Mouse (Mus musculus): Measurements from ENCODE around the gene Gm20388.
A peak's percentile ranks its signal among the peaks of the same experiment; 100 is the strongest.
"Not testable (repeated sequence)": the region's sequence is repeated elsewhere in the genome, so short reads cannot be mapped to it uniquely, and the experiment has no call there.

The Gm20388 gene

DNA sequence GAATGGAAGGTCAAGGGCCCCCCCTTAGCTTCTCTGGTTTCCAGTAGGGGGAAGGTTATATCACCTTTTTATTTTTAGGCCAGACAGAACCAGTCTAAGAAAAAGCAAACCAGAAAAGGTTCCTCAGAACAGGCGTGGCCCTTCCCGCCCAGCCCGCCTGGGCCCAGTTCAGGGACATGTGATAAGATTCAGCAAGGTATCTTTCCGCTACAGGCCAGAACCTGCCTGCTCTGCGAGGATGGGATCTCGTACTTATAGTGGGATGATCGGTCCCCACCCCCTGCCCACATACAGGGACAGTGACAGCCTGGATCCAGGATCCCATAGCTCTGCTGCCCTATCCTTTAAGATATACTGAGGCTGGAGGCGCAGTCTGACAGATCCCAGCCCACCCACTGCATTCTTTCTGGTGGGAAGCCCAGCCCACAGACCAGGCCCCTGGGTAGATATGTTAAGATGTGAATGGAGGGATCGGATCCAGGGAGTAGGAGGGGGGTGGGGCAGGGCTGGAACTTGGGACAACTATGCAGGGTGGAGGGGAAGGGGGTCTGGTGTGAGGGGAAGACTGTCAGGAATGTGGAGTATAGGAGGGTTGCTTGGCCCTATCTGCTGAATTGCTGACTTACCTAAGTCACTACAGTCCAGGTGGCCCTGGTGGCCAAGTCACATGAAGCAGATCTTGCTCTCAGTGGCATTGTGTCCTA, 3245.6 kb downstream of the Gm20388 start:
- no peak for DNase-seq

DNA sequence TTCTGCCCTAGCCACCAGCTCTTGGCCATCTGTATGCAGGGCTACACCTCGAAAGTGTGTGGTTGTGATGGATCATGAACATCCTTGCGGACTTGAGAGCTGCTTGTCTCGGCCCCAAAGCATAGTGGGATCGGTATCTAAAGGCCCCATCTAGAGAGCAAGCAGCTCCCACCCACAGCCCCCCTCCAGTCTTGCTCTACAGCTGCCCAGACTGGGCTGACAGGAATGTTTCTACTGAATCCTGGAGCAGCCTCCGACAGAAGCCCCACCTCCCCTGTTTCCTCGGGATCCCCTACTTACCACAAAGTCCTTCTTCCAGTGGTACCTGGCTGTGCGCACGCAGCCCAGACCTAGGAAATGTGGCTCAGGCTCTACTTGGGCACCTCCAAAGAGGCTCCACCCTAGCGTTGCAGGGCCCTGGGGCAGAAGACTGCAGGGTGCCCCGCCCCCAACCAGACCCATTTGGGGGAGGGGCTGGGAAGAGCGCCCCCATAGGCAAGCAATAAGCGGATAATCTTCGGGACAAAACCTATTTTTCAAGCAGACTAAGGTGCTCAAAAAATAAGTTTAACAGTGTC, 3247.3 kb downstream of the Gm20388 start, which contains the start of gene Sult5a1:
Gene Sult5a1 (minus strand): TSS at position 428 of the 578 bp plus-strand sequence.
- DNase-seq = peak; percentile 40

DNA sequence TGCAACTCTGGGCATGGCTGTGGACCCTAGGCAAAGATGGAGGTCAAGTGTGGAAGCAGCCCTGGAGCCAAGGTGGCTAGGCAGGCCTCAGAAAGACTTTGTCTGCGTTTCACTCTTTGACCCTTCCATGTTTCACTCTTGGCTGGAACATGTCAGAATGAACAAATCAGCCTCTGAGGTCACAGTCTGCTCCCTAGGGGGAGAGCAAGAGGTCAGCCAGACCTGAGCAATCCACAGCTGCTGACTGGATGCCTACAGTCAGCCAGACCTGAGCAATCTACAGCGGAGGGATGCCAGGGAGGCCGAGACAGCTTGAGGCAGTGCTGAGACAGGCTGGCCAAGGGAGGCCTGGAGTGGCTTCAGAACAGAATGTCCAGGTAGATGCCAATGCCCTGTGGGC, 3270.8 kb downstream of the Gm20388 start:
- DNase-seq = peak; percentile 42

DNA sequence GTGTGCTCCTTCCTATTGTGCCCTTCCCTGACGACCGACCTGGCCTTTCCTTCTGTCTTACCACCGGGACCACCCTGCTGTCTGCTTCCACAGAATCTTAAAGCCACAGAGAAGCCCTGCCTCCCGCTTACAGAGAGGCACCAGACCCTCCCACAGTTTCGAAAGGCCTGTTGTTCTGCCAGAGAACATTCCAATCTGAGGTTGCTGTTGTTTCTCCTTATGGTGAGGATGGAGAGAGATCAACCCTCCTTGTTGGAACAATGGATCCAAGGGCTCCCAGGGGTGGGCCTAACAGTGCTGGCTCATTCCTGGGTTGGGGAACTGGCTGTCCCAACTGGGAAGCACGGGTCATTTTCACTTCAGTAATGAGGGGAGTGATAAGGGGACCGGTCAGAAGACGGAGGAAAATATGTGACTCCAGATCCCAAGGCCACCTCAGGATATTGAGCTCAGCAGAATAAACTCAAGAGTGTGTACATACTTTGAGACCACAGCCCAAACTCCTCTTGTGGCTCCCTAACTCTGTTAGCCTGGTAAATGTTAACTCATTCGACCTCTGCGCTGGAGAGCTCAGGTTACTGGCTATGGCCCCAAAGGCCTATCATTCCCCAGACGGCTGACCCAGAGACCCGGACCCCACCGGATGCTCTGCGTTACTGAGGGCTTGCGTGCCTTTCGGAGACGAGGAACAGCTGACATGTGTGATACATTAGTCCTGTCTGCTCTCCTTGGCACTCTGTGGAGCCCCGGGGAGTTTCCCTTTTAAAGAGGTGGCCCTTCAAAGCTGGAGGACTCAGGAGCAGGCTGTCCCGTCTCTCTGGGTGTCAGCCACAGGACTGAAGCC, 3275.1 kb downstream of the Gm20388 start, which contains the start of gene Dpep1:
Gene Dpep1 (plus strand): TSS at position 677 of the 844 bp plus-strand sequence.
- DNase-seq = peak; percentile 76

DNA sequence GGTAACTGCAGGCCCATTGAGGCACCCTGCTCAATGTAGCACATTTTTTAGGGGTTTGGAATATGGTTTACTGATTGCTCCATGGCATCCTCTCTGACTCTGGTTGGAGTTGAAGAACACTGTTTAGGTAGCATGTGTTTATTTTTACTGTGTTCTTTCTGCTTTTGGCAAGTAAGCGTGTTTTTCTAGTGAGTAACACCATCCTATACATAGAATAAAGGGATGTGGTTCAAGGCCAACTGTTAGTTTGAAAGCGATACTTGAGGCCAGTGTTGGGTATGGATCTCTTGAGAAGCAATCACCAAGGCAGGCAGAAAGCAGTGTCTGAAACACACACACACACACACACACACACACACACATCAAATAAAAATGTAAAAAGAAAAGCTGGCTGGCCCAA, 3277.4 kb downstream of the Gm20388 start:
- no peak for DNase-seq

DNA sequence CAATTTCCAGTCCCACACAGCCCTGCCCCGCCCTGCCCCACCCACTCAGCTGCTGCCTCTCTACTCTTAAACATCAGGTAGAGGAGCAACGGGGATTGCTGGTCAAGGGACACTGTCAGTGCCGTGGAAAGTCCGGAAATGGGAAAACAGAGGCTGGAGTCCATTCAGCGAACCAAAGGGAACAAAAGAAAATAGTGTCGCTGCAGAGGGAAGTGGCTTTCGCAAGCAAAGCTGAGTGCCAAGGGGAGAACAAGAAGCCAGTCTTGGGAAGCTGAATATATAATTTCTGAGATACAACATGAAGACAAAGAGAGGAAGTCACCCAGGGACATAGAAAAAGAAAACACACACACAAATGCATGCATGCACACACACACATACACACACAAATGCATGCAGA, 3278.2 kb downstream of the Gm20388 start:
- DNase-seq = peak; percentile 31

DNA sequence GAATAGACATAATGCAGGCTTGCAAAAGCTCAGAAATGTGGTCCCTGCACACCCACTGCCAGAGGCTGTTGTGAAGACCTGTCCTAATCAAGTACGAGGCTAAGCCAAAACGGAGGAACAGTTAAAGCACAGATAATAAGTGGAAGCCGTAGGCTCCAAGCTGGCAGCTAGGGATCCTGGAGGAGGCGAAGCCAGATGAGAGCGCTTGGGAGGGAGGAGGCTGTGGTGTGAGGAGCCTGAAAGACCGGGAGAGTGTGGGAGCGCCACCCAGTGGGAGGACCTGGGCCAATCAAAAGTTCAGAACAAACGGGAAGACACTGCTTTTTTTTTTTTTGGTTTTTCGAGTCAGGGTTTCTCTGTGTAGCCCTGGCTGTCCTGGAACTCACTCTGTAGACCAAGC, 3280.0 kb downstream of the Gm20388 start:
- DNase-seq = peak; percentile 91

DNA sequence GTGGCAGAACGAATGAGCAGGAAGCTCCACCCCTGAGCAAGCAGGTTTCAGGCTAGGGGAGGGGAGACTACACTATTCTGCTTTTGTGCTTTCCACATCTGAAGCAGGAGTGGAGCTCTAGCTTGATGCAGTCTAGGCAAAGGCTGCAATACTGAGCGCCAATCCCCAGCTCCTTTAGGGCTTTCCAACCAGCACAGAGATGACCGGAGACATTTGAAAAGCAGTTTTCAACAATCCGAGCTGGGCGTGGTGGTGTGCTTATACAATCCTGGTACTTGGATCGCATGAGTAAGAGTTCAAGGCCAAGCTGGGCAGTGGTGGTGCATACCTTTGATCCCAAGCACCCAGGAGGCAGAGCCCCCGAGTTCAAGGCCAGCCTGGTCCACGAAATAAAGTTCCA, 3281.3 kb downstream of the Gm20388 start:
- DNase-seq = no peak

DNA sequence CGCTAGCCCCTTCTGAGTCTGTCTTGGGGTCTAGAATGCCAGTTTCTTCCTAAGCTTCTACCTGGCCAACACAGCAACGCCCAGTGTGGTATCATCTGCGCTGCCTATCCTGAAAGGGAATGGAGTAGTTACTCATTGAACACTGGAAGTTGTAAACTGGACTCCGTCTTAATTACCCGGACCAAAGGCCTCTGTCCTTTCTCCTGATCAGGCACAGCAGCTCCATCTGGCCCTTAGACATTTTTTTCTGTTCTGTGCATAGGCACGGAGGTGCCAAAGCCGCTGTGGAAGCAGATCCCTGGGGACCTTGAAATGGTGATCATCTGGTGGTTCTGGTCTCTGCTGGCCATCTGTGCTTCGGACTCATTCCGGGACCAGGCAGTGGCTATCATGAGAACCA, 3283.1 kb downstream of the Gm20388 start:
- no peak for DNase-seq

DNA sequence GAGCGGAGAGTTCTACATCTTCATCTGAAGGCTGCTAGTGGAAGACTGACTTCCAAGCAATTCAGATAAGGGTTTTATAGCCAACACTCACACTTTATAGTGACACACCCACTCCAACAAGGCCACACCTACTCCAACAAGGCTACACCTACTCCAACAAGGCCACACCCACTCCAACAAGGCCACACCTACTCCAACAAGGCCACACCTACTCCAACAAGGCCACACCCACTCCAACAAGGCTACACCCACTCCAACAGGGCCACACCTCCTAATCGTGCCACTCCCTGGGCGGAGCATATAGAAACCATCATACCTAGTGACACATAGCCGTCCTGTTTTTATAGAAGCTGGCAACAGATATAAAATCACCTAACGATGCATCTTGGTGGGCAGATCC, 3286.4 kb downstream of the Gm20388 start:
- DNase-seq = not testable (repeated sequence)

DNA sequence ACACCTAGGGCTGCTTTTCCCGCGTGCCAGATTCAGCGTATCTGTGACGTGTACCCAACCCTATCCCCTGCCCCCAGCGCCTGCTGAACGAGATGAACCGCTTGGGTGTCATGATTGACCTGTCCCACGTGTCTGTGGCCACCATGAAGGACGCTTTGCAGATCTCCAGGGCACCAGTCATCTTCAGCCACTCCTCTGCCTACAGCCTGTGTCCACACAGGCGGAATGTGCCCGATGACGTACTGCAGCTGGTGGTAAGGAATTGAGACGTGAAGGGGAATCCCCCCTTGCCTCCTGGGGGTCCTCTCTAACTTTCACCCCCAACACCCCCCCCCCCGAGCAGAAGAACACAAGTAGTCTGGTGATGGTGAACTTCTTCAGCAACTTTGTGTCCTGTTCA, 3289.2 kb downstream of the Gm20388 start:
- DNase-seq = peak; percentile 26

DNA sequence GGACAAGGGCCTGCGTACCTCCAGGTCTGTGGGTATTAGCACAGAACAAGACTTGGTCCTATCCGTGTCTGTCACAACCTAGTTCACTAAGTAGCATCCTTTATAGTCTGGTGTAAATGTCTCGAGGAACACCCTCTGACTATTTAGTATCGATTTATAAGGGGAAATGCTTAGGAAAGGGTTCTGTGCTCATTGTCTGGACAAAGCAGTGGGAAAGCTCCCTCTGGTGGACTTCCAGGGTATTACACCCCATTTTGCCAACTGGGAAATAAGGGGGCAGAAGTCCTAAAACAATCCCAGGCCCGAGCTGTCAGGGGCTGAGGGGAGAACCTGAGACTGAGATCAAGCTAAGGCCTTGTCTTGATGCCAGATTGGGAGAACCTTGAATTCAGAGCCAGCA, 3291.6 kb downstream of the Gm20388 start:
- DNase-seq = peak; percentile 85

DNA sequence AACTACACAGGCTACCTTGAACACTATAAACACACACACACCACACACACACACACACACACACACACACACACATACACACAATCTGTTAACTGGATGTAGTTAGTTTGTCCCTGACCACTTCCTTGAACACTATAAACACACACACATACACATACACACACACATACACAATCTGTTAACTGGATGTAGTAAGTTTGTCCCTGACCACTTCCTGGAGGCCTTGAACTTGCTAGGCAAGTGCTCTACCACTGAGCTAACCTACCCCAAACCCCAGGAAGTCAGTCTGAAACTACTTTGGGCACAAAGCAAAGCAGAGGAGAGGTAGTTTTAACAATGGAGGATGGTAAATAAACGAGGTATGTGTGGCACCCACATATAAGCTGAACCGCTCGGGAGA, 3292.9 kb downstream of the Gm20388 start:
- DNase-seq = no peak

DNA sequence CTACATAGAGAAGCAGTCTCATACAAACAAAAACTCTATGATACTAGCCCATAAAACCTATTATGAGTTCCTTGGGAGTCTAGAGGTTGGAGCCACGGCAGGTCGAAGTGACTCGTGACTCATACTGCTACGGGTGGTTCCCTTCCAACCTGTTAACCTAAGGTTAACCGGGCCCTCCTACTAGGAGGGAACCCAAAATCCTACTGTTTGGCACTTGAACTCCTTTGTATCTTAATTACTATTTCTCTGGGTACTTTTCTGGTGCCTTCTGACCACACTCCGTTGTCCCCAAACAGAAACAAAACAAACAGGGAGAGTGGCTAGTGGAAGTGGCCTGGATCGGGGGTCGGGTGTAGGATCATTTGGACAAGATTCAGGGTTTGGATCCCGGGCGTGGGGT, 3301.2 kb downstream of the Gm20388 start:
- no peak for DNase-seq

DNA sequence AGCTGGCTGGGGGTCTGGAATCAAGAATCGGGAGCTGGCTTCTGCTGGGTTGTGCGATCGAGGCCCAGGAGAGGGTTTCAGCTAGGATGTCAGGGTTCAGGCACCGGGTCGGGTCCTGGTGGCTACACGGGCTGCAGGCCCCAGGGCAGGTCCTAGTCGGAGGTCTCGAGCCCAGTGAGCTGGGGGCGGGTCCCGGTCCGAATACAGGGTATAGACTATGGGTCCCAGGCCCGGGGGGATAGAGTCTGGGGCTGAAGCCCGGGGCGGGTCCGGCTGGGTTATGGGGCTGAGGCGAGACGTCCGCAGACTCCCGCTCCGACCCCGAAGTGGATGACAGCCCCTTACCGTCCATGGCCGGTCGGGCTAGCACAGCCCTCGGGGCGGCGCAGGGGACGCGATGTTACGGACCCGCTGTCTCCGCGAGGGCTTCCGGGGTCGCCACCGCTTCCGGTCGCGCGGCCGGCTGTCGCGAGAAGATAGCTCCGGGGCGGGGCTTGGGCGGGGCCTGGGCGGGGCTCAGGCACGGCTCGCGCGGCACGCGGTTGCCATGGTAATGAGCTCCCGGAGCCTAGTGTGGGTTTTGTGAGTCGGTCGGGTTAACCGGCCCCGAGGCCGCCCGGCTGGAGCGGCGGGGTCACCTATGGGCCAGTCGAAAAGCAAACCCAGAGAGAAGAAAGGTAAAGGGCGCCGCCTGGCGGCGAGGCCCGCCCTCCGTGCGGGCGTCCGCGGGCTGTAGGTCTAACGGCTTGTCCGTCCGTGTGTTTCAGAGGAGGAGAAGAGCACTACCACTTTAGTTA, 3301.9 kb downstream of the Gm20388 start, which contains the start of the genes Chmp1a and Spata33:
Gene Chmp1a (minus strand): TSS at position 443 of the 797 bp plus-strand sequence.
Gene Spata33 (plus strand): TSS at position 512 of the 797 bp plus-strand sequence.
- DNase-seq = peak; percentile 92

DNA sequence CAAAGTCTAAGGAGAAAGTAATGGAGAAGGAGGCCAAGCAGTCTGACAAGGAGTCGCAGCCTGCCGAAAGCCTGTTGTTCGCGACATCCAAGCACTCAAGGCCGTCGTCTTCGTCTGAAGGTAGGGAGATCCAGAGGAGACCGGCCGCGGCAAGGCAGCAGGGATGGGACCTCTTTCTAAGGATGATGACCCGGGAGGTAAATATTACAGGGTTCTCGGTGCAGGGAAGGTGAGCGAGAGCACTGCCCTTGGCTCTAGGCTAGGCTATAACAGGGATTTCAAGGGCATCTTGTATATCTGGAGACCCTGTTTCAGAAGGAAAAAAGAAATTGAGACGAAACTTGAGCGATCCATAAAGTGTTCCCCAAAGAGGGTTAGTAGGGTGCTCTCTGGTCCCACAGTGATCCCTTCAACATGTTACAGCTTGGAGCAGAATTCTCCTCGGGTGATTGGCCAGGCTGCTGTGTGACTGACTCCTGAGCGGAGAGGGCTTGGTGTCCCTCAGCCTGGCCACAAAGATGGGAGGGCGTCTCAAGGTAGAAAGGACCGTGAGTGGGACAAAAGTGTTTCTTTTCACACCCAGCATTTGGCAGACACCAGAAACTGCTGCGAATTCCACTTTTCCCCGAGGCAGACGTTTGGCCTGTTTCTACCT, 3302.6 kb downstream of the Gm20388 start:
- no peak for DNase-seq

DNA sequence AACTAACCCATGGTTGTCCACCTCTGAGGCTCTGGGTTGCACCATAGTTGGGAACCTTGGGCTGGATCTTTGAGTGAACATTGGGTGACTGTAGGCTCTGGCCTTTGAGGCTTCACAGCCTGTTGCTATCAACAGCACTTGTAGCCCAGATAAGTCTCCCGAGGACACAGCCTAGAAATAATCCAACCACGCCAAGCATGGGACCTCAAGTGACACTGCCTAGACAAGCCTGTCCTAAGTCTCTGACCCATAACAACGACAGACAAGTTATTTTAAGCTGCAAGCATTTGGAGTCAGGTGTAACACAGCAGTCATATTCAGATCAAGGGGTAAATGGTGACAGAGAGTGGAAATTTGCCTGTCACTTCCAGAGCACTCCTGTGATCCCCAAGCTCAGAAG, 3304.8 kb downstream of the Gm20388 start:
- DNase-seq = no peak

DNA sequence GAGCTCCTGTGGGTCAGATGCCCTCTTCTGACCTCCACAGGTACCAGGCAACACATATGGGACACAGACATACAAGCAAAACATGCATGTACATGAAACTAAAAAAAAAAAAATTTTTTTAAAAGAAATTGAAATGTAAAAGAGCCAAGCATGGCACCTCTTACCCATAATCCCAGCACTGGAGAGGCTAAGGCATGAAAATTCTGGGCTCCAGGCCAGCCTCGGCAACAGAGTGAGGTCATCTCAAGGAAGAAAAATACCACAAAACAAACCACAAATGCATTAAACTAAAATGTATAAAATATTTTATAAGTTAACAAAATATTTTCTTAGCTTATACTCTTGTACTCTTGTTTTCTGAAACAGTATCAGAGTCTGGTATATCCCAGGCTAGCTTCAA, 3310.3 kb downstream of the Gm20388 start:
- DNase-seq = no peak

DNA sequence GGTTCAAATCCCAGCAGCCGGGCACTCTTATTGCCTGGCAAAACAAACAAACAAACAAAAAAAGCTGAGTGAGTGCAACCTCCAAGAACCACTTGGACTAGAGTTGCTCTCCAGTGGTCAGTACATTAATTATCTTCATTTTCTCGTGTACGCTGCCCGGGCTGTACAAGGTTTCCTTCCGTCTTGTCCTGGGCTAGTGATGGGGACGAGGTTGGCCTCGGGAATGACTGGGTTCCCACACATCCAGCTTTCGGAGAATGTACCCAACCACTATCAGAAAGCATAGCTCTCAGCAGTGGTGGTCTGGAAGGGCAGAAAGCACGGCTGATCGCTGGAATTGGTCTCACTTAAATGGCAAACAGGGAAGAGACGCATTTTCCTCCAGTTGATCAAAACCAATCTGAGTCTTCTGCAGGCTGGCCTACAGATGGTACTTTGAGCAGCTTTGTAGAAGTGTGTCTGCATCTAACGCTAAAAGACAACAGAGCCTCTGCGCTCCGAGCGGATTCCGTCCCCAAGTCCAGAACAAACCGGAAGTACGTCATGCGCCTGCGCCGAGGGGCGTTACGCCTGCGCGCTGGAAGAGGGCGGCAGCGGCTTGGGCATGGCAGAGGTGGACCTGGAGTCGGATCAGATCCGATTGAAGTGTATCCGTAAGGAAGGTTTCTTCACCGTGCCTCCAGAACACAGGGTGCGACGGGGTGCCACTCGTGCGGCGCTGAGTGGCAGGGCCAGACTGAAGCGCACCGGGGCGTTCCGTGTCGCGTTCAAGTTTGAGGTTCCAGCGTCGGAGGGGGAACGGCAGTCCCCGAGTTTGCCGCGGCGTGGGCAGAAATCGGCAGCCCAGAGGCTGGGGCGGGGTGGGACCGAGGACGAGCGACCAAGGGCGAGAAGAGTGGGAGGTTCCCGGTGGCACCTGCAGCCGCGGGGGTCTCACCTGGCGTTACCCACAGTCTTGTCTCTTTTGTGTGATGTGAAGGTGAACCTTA, 3313.9 kb downstream of the Gm20388 start, which contains the start of gene Cdk10:
Gene Cdk10 (plus strand): TSS at position 565 of the 989 bp plus-strand sequence.
- DNase-seq = peak; percentile 96

DNA sequence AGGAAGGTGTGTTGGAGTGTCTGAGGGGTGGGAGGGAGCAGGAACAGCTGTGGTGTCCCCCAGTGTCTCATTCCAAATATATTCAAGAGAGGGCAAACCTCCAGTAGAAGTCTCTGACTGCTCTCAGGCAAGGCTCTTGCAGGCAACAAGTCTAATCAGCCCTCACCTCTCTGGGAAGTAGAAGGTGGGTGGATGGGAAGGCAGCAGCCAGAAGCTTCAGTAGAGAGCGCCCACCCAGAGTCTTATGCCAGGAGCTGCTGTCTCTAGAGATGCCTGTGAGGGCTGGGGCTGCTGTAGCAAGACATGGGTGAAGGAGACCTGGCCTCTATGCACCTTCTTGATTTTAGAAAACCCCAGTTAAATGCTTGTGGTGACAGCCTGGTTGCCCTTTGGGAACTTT, 3317.8 kb downstream of the Gm20388 start:
- no peak for DNase-seq

DNA sequence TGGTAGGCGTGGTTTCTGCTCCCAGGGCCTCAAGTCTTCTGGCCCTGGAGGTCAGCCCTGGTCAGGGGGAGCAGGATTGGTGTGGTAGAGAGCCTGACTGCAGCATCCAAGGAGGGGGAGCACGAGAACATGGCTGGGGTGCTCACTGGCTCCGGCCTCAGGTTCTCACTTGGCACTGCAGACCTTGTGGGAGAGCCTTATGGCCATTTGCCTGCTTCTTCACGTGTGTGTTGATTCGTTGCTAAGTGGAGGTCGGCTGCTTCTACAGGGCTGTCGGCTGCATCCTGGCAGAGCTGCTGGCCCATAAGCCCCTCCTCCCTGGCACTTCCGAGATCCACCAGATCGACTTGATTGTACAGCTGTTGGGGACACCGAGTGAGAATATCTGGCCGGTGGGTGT, 3319.7 kb downstream of the Gm20388 start:
- DNase-seq = not testable (repeated sequence)
